Mouse (Mus musculus) CD4-positive, CD25-positive, alpha-beta regulatory T cell, adult 2 months (primary cell): ENCODE results near the gene Fam71e1.

Experiments
- DNase-seq: peaks from one replicate; pipeline ENCODE4 v3.0.0-alpha.2; 2012; ENCODE audit warnings: low read depth, low spot score

Gene Fam71e1

DNA sequence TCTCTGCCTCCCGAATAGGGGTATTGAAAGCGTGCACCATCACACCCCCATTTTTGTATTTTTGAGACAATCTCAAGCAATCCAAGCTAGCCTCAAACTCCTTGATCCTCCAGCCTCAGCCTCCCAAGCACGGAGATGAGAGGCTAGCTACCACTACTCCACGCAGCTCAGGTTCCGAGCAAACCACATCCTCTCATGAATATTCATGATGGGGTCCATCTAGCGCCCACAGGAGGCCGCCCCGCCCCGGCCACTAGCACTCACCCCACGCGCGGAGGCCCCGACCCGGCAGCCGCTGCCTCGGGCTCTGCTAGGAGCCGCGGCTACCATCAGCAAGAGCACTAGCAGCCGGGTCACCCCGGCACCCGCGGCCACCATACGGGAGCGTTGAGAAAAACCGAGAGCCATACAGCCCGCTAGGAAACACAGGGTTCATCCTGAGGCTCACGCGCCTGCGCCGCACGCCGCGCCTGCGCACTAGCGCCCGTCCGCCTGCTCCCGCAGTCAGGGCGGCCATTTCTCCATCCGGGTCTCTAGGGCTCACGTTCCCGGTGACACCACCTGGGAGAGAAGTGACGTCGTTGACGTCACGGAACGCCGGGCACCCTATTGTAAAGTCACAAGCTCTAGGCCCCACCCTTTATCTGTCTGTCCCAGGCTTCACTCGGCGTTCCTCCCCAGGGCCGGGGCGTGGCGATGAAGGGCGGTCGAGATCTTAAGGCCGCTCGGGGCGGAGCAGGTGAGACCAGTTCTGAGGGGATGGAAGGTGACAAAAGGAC is at the start of gene Fam71e1, which contains the start of gene Emc10:
Gene Fam71e1 (plus strand): TSS at position 590 of the 779 bp plus-strand sequence.
Gene Emc10 (minus strand): TSS at position 538 of the 779 bp plus-strand sequence.
- DNase-seq, result peak; percentile 100

GRCm38 (mm10) chr7:44453256-44453655 is 43.1 kb upstream of the Fam71e1 start:
- no peak for DNase-seq

DNA sequence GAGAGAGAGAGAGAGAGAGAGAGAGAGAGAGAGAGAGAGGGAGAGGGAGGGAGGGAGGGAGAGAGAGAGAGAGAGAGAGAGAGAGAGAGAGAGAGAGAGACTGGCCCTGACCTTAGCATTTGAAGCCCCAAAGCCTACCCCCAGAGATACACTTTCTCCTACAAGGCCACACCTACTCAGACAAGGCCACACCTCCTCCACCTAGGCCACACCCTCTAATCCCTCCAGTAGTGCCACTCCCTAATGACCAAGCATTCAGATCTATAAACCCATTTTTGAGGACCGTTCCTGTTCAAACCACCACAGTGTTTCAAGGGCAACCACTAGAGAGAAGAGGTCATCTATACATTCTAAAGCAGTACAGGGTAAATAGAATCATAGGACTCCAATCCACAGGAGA is 40.1 kb upstream of the Fam71e1 start:
- no peak for DNase-seq

- no peak for DNase-seq
Measured at GRCm38 (mm10) chr7:44460067-44460466, 36.3 kb upstream of the Fam71e1 start.

DNA sequence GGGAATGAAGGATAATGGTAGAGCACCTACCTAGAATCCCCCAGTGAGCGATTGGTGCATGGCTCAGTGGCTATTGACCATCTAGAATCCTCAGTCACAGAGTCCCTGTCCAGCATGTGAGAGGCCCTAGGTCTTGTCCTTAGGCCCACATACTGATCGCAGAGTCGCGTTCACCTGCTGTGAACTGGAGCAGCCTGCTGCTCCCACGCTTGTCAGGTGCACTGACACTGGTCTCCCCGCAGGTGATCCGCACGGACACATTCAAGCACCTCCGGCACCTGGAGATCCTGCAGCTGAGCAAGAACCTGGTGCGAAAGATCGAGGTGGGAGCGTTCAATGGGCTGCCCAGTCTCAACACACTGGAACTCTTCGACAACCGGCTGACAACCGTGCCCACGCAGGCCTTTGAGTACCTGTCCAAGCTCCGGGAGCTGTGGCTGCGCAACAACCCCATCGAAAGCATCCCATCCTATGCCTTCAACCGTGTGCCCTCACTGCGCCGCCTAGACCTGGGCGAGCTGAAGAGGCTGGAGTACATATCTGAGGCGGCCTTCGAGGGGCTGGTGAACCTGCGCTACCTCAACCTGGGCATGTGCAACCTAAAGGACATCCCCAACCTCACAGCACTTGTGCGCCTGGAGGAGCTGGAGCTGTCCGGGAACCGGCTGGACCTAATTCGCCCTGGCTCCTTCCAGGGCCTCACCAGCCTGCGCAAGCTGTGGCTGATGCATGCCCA is 35.4 kb upstream of the Fam71e1 start:
- no peak for DNase-seq

DNA sequence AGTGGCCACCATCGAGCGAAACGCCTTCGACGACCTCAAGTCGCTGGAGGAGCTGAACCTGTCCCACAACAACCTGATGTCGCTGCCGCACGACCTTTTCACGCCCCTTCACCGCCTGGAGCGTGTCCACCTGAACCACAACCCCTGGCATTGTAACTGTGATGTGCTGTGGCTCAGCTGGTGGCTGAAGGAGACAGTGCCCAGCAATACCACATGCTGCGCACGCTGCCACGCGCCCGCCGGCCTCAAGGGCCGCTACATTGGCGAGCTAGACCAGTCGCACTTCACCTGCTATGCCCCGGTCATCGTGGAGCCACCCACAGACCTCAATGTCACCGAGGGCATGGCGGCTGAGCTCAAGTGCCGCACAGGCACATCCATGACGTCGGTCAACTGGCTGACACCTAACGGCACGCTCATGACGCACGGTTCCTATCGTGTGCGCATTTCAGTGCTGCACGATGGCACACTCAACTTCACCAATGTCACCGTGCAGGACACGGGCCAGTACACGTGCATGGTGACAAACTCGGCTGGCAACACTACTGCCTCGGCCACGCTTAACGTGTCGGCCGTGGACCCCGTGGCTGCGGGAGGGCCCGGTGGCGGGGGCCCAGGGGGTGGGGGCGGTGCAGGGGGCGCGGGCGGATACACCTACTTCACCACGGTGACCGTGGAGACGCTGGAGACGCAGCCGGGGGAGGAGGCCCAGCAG is 34.7 kb upstream of the Fam71e1 start:
- no peak for DNase-seq

DNA sequence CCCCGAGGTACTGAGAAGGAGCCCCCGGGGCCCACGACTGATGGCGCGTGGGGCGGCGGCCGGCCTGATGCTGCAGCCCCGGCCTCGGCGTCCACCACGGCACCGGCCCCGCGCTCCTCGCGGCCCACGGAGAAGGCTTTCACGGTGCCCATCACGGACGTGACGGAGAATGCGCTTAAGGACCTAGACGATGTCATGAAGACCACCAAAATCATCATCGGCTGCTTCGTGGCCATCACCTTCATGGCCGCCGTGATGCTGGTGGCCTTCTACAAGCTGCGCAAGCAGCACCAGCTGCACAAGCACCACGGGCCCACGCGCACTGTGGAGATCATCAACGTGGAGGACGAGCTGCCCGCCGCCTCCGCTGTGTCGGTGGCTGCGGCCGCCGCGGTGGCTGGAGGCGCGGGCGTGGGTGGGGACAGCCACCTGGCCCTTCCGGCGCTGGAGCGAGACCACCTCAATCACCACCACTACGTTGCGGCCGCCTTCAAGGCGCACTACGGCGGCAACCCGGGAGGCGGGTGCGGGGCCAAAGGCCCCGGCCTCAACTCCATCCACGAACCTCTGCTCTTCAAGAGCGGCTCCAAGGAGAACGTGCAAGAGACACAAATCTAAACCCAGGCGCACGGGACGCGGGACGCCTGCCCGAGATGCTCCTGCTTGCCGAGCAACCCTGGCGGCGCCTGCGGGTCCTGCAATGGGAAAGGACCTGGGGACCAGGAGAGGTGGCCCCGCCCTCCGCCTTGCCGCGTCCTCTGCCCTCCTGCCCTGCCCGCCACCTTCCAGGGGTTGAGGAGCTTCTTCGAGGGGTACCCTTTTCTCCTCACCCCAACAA is 33.9 kb upstream of the Fam71e1 start:
- DNase-seq, result peak; percentile 46

- no peak for DNase-seq
Measured at GRCm38 (mm10) chr7:44463056-44463425, 33.3 kb upstream of the Fam71e1 start.

GRCm38 (mm10) chr7:44463556-44464225 is 32.7 kb upstream of the Fam71e1 start:
- no peak for DNase-seq

- no peak for DNase-seq
Measured at GRCm38 (mm10) chr7:44464511-44464910, 31.9 kb upstream of the Fam71e1 start.

- DNase-seq, result no peak
Measured at GRCm38 (mm10) chr7:44465111-44465510, 31.3 kb upstream of the Fam71e1 start, which contains the start of gene Aspdh. Aspdh (plus strand) TSS chr7:44465391.

- no peak for DNase-seq
Measured at GRCm38 (mm10) chr7:44466006-44466887, 30.1 kb upstream of the Fam71e1 start.

DNA sequence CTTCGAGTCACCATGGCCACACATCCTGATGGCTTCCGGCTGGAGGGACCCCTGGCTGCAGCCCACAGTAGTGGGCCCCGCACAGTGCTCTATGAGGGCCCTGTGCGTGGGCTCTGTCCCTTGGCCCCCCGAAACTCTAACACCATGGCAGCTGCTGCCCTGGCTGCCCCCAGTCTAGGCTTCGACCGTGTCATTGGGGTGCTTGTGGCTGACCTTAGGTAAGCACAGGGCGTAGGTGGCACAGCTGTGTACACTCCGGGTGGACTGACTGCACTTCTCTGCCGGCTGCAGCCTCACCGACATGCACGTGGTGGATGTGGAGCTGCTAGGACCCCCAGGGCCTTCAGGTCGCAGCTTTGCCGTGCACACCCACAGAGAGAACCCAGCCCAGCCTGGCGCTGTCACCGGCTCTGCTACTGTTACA is 29.5 kb upstream of the Fam71e1 start:
- DNase-seq, result no peak

GRCm38 (mm10) chr7:44467811-44468411 is 28.5 kb upstream of the Fam71e1 start, which contains the start of gene Josd2:
Josd2 (plus strand) TSS chr7:44467980.
- DNase-seq, result peak; percentile 97

GRCm38 (mm10) chr7:44468644-44469285 is 27.6 kb upstream of the Fam71e1 start:
- DNase-seq, result no peak

DNA sequence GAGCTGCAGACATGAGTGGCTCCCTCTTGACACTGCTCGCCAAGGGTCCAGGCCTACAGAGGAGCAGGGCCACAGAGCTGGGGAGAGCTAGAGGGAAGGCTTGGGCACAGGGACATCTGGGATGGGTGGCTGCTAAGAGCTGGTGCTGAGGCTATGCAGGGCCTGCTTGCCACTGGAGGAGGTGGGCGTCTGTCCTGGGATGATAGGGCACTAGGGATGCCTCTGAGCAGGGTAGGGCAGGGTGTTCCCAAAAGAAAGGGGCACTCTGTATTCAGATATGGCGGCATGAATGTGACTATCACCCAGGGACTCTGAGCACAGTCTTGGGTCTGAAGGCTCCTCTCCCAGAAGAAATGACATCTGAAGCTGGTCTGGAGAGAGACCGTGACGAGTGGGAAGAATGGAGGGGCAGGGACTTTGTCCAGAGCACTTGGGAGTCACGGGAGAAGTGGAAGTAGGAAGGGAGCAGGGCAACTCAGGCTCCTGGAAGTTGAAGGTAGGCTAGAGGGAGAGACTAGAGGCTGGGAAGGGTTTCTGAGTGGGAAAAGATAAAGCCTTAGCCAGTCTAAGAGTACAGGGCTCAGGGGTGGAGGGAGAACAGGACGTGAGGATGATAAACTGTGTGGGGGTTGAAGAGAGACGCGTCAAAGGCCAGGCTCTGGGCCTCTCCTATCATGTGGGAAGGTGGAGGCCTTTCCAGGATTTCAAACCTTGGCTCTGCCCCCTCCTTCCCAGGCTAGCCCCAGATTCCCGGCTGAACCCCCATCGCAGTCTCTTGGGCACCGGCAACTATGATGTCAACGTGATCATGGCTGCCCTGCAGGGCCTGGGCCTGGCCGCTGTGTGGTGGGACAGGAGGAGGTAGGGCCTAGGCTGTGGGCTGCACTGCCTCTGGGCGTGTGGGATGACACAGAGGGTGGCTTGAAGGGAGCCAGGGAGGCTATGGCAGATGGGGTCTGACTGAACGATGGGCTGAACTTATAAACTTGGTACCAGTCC is 26.4 kb upstream of the Fam71e1 start:
- no peak for DNase-seq
